Mouse (Mus musculus): ENCODE data around the gene Crtap. TPM values are rescaled to one million over a fixed set of nuclear protein-coding genes. Genes with fewer than 3 reads are reported as not detected.
"Not testable (repeated sequence)": the region's sequence is repeated elsewhere in the genome, so short reads cannot be mapped to it uniquely, and the experiment has no call there.

Crtap gene
- polyA plus RNA-seq, 1 experiment = 93.7 TPM

- DNase-seq (ENCODE audit: low spot score) = no peak
Observed at GRCm38 (mm10) chr9:114395258-114395657, 4.8 kb upstream of the Crtap start.

GRCm38 (mm10) chr9:114394677-114395076 lies 4.2 kb upstream of the Crtap start:
- DNase-seq (ENCODE audit: low spot score) = no peak

GRCm38 (mm10) chr9:114394136-114394535 lies 3.7 kb upstream of the Crtap start:
- DNase-seq (ENCODE audit: low spot score) = not testable (repeated sequence)

GRCm38 (mm10) chr9:114390749-114391075 lies 237 bp upstream of the Crtap start:
- no peak for DNase-seq (ENCODE audit: low spot score)

GRCm38 (mm10) chr9:114389371-114389904 lies 1.0 kb downstream of the Crtap start:
- no peak for DNase-seq (ENCODE audit: low spot score)

- no peak for DNase-seq (ENCODE audit: low spot score)
Observed at GRCm38 (mm10) chr9:114388701-114389370, 1.6 kb downstream of the Crtap start.

- DNase-seq (ENCODE audit: low spot score) = no peak
Observed at GRCm38 (mm10) chr9:114388288-114388687, 2.2 kb downstream of the Crtap start.

GRCm38 (mm10) chr9:114387086-114387485 lies 3.4 kb downstream of the Crtap start:
- DNase-seq (ENCODE audit: low spot score) = no peak

GRCm38 (mm10) chr9:114385160-114385559 lies 5.3 kb downstream of the Crtap start:
- no peak for DNase-seq (ENCODE audit: low spot score)

- DNase-seq (ENCODE audit: low spot score) = no peak
Observed at GRCm38 (mm10) chr9:114384691-114385090, 5.8 kb downstream of the Crtap start.

GRCm38 (mm10) chr9:114382936-114383710 lies 7.4 kb downstream of the Crtap start:
- no peak for DNase-seq (ENCODE audit: low spot score)

GRCm38 (mm10) chr9:114380881-114381733 lies 9.4 kb downstream of the Crtap start:
- no peak for DNase-seq (ENCODE audit: low spot score)

GRCm38 (mm10) chr9:114379871-114380270 lies 10.6 kb downstream of the Crtap start:
- DNase-seq (ENCODE audit: low spot score) = no peak

- no peak for DNase-seq (ENCODE audit: low spot score)
Observed at GRCm38 (mm10) chr9:114377168-114377567, 13.3 kb downstream of the Crtap start.

- no peak for DNase-seq (ENCODE audit: low spot score)
Observed at GRCm38 (mm10) chr9:114375276-114375962, 15.1 kb downstream of the Crtap start.

GRCm38 (mm10) chr9:114371717-114372116 lies 18.8 kb downstream of the Crtap start:
- not testable (repeated sequence) for DNase-seq (ENCODE audit: low spot score)

- DNase-seq (ENCODE audit: low spot score) = not testable (repeated sequence)
Observed at GRCm38 (mm10) chr9:114369389-114369788, 21.1 kb downstream of the Crtap start.

GRCm38 (mm10) chr9:114368471-114368858 lies 22.0 kb downstream of the Crtap start:
- no peak for DNase-seq (ENCODE audit: low spot score)

GRCm38 (mm10) chr9:114367783-114368470 lies 22.5 kb downstream of the Crtap start:
- peak; percentile 61 for DNase-seq (ENCODE audit: low spot score)

GRCm38 (mm10) chr9:114329855-114330254 lies 60.6 kb downstream of the Crtap start, which contains the start of gene Bcl2a1c:
Gene Bcl2a1c (plus strand): TSS chr9:114330135.
- not testable (repeated sequence) for DNase-seq (ENCODE audit: low spot score)

- DNase-seq (ENCODE audit: low spot score) = not testable (repeated sequence)
Observed at GRCm38 (mm10) chr9:114328332-114328731, 62.1 kb downstream of the Crtap start.
